Mouse (Mus musculus) G1E (cell line): ENCODE data around the gene Nodal. TPM values are rescaled to one million over a fixed set of nuclear protein-coding genes. Genes with fewer than 3 reads are reported as not detected.

Source experiments
- ATAC-seq: 2 replicates; pipeline ENCODE4 v1.8.0; 2016; ENCODE audit warnings: mild to moderate bottlenecking; ENCODE audit not compliant: insufficient number of reproducible peaks, poor library complexity, low FRiP score, severe bottlenecking; ENCODE audit errors: extremely low read depth
- DNase-seq: peaks from one replicate; pipeline ENCODE4 v3.0.0; 2012; ENCODE audit warnings: low spot score
- H3K27me3 ChIP-seq: 2 replicates; pipeline ENCODE4 v1.6.1; 2012; ENCODE audit warnings: mild to moderate bottlenecking, low read length, inconsistent platforms; ENCODE audit not compliant: insufficient read depth
- H3K36me3 ChIP-seq: replicated peaks from 2 replicates; pipeline ENCODE3; 2012; ENCODE audit warnings: mild to moderate bottlenecking, inconsistent platforms
- H3K4me1 ChIP-seq: 2 replicates; pipeline ENCODE4 v1.6.1; 2012; ENCODE audit warnings: low read depth, low read length, inconsistent platforms, mixed read lengths; ENCODE audit not compliant: insufficient read depth
- H3K4me3 ChIP-seq: 2 replicates; pipeline ENCODE4 v1.5.1; 2012; ENCODE audit warnings: low read depth, mild to moderate bottlenecking, inconsistent platforms, low read length, moderate library complexity, mixed read lengths
- H3K9me3 ChIP-seq: replicated peaks from 2 replicates; pipeline ENCODE4 v1.6.1; 2012; ENCODE audit warnings: inconsistent platforms
- CTCF ChIP-seq: IDR thresholded peaks from 2 replicates; pipeline ENCODE4 v1.5.1; 2012; ENCODE audit warnings: low read depth, low read length, inconsistent platforms, mixed read lengths
- GATA1 ChIP-seq: IDR thresholded peaks from 2 replicates; pipeline ENCODE4 v1.6.1; 2012; ENCODE audit warnings: borderline replicate concordance, low read length, inconsistent platforms, mixed read lengths
- GATA2 ChIP-seq: IDR thresholded peaks from 2 replicates; pipeline ENCODE4 v1.6.1; 2012; ENCODE audit warnings: low read depth, low read length, inconsistent platforms, borderline replicate concordance
- POLR2AphosphoS5 ChIP-seq: IDR thresholded peaks from 2 replicates; pipeline ENCODE4 v1.6.1; 2012; ENCODE audit warnings: low read depth, low read length, inconsistent platforms; ENCODE audit not compliant: insufficient replicate concordance
- TAL1 ChIP-seq: conservative IDR thresholded peaks from 2 replicates; pipeline ENCODE4 v1.6.1; 2012; ENCODE audit warnings: low read depth, low read length, inconsistent platforms, mixed read lengths
- polyA plus RNA-seq: library from polyadenylated mRNA; stranded (reverse); fragments of >175 nt; gene quantifications from 2 replicates; pipeline ENCODE4 v1.2.3, GENCODE M21; 2012
- total RNA-seq, 2 experiments: library from RNA; stranded (forward) in 1 of 2; stranded (reverse) in 1 of 2; fragments of 200-1000 nt in 1 of 2; fragments of >200 nt in 1 of 2; fragmentation: Nextera tagmentation in 1 of 2; gene quantifications; 2 replicates each; pipeline ENCODE4 v1.2.3; 2014 to 2017

Nodal gene
- total and polyA plus RNA-seq, 3 experiments: not detected

GRCm38 (mm10) chr10:61390148-61390547 is 27.6 kb upstream of the Nodal start:
- TF ChIP-seq POLR2AphosphoS5 (no peak), CTCF (no peak), GATA2 (no peak), TAL1 (no peak), GATA1 (no peak)
- no peak for ATAC-seq
- H3K9me3 ChIP-seq: no peaks in the 10 kb centered on the region
- H3K36me3 ChIP-seq: no peaks in the 10 kb centered on the region
- DNase-seq: no peak
- no peaks in the 10 kb centered on the region for H3K4me1 ChIP-seq
- H3K4me3 ChIP-seq: no peak overlapping the region
- no peaks in the 10 kb centered on the region; the same call in 1 of the 2 replicates for H3K27me3 ChIP-seq

GRCm38 (mm10) chr10:61392584-61392983 is 25.2 kb upstream of the Nodal start:
- Histone ChIP-seq H3K4me3 (no peak overlapping the region), H3K36me3 (no peaks in the 10 kb centered on the region), H3K27me3 (no peaks in the 10 kb centered on the region), H3K4me1 (no peaks in the 10 kb centered on the region), H3K9me3 (no peaks in the 10 kb centered on the region)
- TF ChIP-seq GATA2: no peak
- no peak for TF ChIP-seq TAL1
- TF ChIP-seq POLR2AphosphoS5: no peak
- TF ChIP-seq GATA1: no peak
- TF ChIP-seq CTCF: no peak
- DNase-seq: no peak
- no peak for ATAC-seq

DNA sequence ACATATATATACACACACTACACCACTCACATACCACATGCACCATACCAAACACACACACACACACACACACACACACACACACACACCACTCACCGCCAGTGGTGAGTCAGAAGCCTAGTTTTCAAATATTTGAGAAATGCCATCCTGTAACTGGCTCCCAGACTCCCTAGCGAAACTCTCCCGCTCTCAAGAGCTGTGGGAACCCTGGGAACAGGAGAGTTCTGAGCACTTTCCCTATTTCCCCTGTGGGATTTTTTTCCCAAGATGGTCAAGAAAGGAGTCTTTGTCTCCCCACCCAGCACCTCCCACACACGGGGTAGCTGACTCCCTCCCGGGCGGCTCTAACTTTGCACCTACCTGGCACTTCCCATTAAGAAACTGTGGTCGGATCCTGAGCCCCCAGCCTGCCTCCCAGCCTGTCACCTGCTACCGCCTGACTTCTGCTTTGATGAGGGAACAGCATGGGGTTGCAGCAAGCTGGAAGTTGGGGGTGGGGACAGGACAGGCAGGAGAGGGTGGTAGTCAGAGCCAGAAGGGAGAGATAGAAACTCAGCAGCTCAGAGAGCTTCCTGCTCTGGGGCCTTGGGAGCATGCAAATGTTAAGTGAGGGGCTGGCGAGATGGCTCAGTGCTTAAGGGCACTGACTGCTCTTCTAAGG is 23.2 kb upstream of the Nodal start:
- Histone ChIP-seq H3K4me1 (no peaks in the 10 kb centered on the region), H3K4me3 (no peak overlapping the region), H3K27me3 (no peaks in the 10 kb centered on the region), H3K36me3 (no peaks in the 10 kb centered on the region), H3K9me3 (no peaks in the 10 kb centered on the region)
- DNase-seq (no peak), ATAC-seq (no peak)
- no peak for TF ChIP-seq GATA2
- no peak for TF ChIP-seq GATA1
- TF ChIP-seq TAL1: no peak
- TF ChIP-seq POLR2AphosphoS5: no peak
- TF ChIP-seq CTCF: no peak

GRCm38 (mm10) chr10:61398125-61398524 is 19.6 kb upstream of the Nodal start:
- H3K4me3 ChIP-seq: no peak overlapping the region
- H3K9me3 ChIP-seq: no peaks in the 10 kb centered on the region
- no peaks in the 10 kb centered on the region for H3K27me3 ChIP-seq
- peaks cover 3% of the 10 kb centered on the region; the same call in 1 of the 2 replicates for H3K4me1 ChIP-seq
- TF ChIP-seq GATA2: no peak
- no peak for DNase-seq
- ATAC-seq: no peak
- no peaks in the 10 kb centered on the region for H3K36me3 ChIP-seq

DNA sequence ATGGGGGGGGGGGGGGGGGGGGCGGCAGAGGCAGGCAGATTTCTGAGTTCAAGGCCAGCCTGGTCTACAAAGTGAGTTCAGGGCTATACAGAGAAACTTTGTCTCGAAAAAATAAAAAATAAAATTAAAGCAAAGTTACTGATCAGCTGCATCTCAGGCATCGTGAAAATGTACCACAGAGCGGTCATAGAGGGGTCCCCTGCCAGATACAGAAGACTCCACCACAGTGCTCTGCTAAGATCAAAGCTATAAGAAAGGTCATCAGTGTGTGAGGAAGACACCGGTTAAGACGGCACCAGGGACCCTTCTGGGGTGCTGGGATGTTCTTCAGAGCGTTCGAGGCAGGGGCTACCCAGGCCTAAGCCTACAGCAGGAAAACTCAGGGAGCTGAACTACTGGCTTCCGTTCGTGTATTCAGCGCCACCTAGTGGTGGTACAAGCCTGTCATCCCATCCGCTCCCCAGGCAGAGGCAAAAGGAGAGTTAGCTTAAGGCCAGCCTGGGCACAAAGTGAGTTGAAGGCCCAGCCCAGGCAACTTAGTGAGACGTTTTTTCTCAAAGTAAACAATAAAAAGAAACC is 18.5 kb upstream of the Nodal start:
- no peak overlapping the region for H3K4me3 ChIP-seq
- no peaks in the 10 kb centered on the region for H3K27me3 ChIP-seq
- H3K9me3 ChIP-seq: no peaks in the 10 kb centered on the region
- no peaks in the 10 kb centered on the region for H3K36me3 ChIP-seq
- ATAC-seq (no peak), DNase-seq (peak; percentile 39)
- TF ChIP-seq POLR2AphosphoS5 (no peak), CTCF (peak; percentile 14; the same call in 1 of the 2 replicates)
- H3K4me1 ChIP-seq: peaks cover 3% of the 10 kb centered on the region; the same call in 1 of the 2 replicates

DNA sequence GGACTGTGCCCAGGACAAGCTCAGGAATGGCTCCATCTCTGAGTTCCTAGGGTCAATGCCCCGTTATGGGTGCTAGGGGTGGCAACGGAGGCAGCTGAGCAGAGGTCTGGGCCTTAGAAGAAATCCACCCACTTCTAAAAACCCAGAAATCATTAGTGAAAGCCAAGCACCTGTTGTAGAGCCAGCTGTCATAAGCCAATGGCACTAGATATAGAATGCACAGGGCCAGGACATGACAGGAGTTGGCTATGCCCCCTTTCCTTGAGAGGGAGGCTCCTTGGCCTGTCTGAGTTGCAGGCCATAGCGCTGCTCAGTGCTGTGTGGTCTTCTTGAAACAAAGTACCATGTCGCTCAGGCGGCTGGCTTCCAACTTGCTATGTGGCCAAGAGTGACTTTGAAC is 17.4 kb upstream of the Nodal start:
- no peak for ATAC-seq
- H3K27me3 ChIP-seq: no peaks in the 10 kb centered on the region
- DNase-seq: no peak
- no peaks in the 10 kb centered on the region for H3K9me3 ChIP-seq
- no peaks in the 10 kb centered on the region for H3K36me3 ChIP-seq
- TF ChIP-seq POLR2AphosphoS5 (no peak), GATA2 (no peak), GATA1 (no peak), CTCF (no peak), TAL1 (no peak)
- no peak overlapping the region for H3K4me3 ChIP-seq
- peaks cover 3% of the 10 kb centered on the region; the same call in 1 of the 2 replicates for H3K4me1 ChIP-seq

- TF ChIP-seq CTCF: no peak
- no peak for TF ChIP-seq TAL1
- no peak for TF ChIP-seq GATA1
- no peak for TF ChIP-seq POLR2AphosphoS5
- no peak for TF ChIP-seq GATA2
Measured at GRCm38 (mm10) chr10:61402480-61402879, 15.3 kb upstream of the Nodal start.

More at GRCm38 (mm10) chr10:61402480-61402879, 15.3 kb upstream of the Nodal start:
- Histone ChIP-seq H3K4me3 (no peak overlapping the region), H3K9me3 (no peaks in the 10 kb centered on the region), H3K27me3 (peaks cover 6% of the 10 kb centered on the region; the same call in 1 of the 2 replicates), H3K36me3 (no peaks in the 10 kb centered on the region), H3K4me1 (peaks cover 7% of the 10 kb centered on the region; the same call in 1 of the 2 replicates)
- no peak for ATAC-seq
- no peak for DNase-seq
